Mouse (Mus musculus) layer of hippocampus, adult 18-20 months (tissue): ENCODE data around the gene Smad9. TPM values are rescaled to one million over a fixed set of nuclear protein-coding genes. Genes with fewer than 3 reads are reported as not detected.
"Not testable (repeated sequence)": the region's sequence is repeated elsewhere in the genome, so short reads cannot be mapped to it uniquely, and the experiment has no call there.

Experiments
- DNase-seq, 2 experiments: peaks; one replicate each; pipeline ENCODE4 v3.0.0; 2022; ENCODE audit warnings: low spot score in 2 of 2
- total RNA-seq, 2 experiments: library from RNA; stranded (reverse); gene quantifications; 2 replicates each; pipeline ENCODE4 v1.2.3; 2021

Smad9 gene
- total RNA-seq, 2 experiments from 2014 or later, result 7.4 to 8.8 TPM

- DNase-seq, result peak; percentile 37 to 60
Measured at GRCm38 (mm10) chr3:54756058-54756457, 676 bp downstream of the Smad9 start.

- no peak for DNase-seq
Measured at GRCm38 (mm10) chr3:54757446-54757845, 2.1 kb downstream of the Smad9 start.

GRCm38 (mm10) chr3:54759211-54759610, 3.8 kb downstream of the Smad9 start:
- DNase-seq, result no peak

GRCm38 (mm10) chr3:54760321-54761115, 5.1 kb downstream of the Smad9 start:
- DNase-seq, result no peak

GRCm38 (mm10) chr3:54761258-54761657, 5.9 kb downstream of the Smad9 start:
- DNase-seq, result no peak

GRCm38 (mm10) chr3:54764418-54764817, 9.0 kb downstream of the Smad9 start:
- peak; percentile 9 to 62 for DNase-seq

GRCm38 (mm10) chr3:54765521-54765920, 10.1 kb downstream of the Smad9 start:
- DNase-seq, result not testable (repeated sequence)

GRCm38 (mm10) chr3:54766034-54766433, 10.7 kb downstream of the Smad9 start:
- DNase-seq, result no peak

- no peak for DNase-seq
Measured at GRCm38 (mm10) chr3:54766811-54767210, 11.4 kb downstream of the Smad9 start.

- DNase-seq, result no peak
Measured at GRCm38 (mm10) chr3:54768592-54768991, 13.2 kb downstream of the Smad9 start.

GRCm38 (mm10) chr3:54769349-54770275, 14.2 kb downstream of the Smad9 start:
- no peak for DNase-seq

- DNase-seq, result no peak
Measured at GRCm38 (mm10) chr3:54773613-54774012, 18.2 kb downstream of the Smad9 start.

- DNase-seq, result no peak
Measured at GRCm38 (mm10) chr3:54775989-54776631, 20.7 kb downstream of the Smad9 start.

GRCm38 (mm10) chr3:54790601-54791000, 35.2 kb downstream of the Smad9 start:
- DNase-seq, result no peak

GRCm38 (mm10) chr3:54791822-54792677, 36.7 kb downstream of the Smad9 start:
- DNase-seq, result no peak

- no peak for DNase-seq
Measured at GRCm38 (mm10) chr3:54793762-54794161, 38.4 kb downstream of the Smad9 start.

GRCm38 (mm10) chr3:54795379-54795778, 40.0 kb downstream of the Smad9 start:
- no peak for DNase-seq

- DNase-seq, result peak in 1 of 2 experiments; percentile 37
Measured at GRCm38 (mm10) chr3:54795806-54796205, 40.4 kb downstream of the Smad9 start.

- DNase-seq, result peak in 1 of 2 experiments; percentile 73
Measured at GRCm38 (mm10) chr3:54797211-54797610, 41.8 kb downstream of the Smad9 start.

- DNase-seq, result no peak
Measured at GRCm38 (mm10) chr3:54803713-54804112, 48.3 kb downstream of the Smad9 start.
